Mouse (Mus musculus) layer of hippocampus, adult 11-12 months (tissue): ENCODE data around the gene Olfr747.
"Not testable (repeated sequence)": the region's sequence is repeated elsewhere in the genome, so short reads cannot be mapped to it uniquely, and the experiment has no call there.

Experiments
- DNase-seq: peaks from one replicate; pipeline ENCODE4 v3.0.0; 2022; ENCODE audit warnings: low spot score

The Olfr747 gene

GRCm38 (mm10) chr14:50693106-50693505, at the start of gene Olfr747:
Gene Olfr747, minus strand, starts transcription at chr14:50693206.
- no peak for DNase-seq

DNA sequence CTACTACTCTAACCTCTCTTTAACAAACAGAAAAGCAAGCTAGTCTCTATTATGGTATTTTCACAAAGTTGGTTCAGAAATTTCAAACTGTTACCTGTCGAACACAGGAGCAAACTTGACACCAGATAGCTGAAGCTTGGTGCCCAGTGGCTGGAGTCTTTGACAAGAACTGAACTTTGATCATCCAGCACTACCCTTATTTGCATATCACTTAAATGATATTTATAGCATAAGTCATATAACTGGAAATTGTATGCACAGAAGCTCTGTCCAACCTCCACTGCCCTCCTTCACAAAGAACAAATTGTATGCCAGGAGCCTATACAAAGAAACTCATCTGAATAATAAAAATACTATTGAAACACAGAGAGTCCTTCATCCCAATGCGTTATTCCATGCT, 48.6 kb upstream of the Olfr747 start:
- no peak for DNase-seq

DNA sequence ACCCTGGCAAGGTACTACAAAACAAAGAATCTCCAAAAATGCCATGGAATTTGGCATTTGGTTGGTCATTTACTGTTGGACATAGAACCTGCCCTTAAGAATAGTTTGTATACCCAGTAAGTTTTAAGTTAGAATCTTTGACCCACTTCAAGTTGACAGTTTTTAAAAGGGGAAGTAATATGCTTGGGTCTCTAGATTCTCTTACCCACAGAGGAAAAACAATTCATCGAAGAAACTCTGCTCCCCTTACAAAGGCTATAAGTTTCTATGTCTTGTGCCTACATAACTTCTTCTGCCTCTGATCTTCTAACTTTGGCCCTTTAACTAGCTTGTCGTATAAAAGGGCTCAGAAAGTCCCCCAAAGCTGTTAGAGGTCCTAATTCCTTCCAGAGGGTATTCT, 47.3 kb upstream of the Olfr747 start:
- DNase-seq: no peak

GRCm38 (mm10) chr14:50722371-50722770, 29.4 kb upstream of the Olfr747 start:
- DNase-seq: not testable (repeated sequence)

- DNase-seq: not testable (repeated sequence)
Observed at GRCm38 (mm10) chr14:50719875-50720274, 26.9 kb upstream of the Olfr747 start.

DNA sequence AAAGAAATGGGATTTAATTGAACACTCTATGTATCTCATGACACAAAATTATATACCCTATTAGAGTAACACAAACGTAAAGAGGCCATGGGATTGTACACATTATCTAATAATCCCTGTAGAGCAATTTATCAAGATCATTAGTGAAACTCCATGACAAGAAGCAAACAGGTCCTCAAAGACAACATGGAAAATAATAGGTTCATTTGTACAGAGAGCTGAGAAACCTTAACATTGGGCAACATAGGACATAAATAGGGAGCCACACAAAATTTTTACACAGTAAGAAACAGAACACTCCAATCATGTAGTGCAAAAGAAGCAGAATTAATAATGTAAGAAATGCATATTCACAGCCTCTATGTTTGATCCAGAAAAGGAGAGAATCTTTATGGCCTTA, 14.1 kb upstream of the Olfr747 start, which contains the start of gene Olfr748:
TSS of gene Olfr748 (plus strand) at position 301 of the 400 bp plus-strand sequence.
- DNase-seq: no peak

- DNase-seq: no peak
Observed at GRCm38 (mm10) chr14:50646783-50647182, 46.2 kb downstream of the Olfr747 start, which contains the start of gene Olfr746. Gene Olfr746, plus strand, starts transcription at chr14:50647083.

DNA sequence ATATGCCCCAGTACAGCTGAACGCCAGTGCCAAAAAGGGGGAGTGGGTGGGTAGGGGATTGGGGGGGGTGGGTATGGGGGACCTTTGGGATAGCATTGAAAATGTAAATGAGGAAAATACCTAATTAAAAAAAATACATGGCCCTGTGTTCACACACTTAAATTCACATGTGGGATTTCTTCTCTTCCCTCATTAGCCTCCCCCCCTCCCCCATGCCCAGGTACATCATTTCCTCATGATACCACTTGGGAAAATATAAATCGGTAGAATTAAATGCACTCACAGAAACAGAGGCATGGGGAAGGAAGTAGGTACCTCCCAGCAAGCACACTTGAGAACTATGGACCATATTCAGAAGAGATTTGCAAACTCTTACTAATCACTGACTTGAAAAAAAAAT, 53.9 kb downstream of the Olfr747 start, which contains the start of gene Olfr745:
TSS of gene Olfr745 (plus strand) at position 301 of the 400 bp plus-strand sequence.
- DNase-seq: no peak
